Mouse (Mus musculus): ENCODE measurements at regions not wholly inside any gene's neighbourhood (a gene's known extent, or its start where the extent isn't known, plus 50 kb on each side); places are given as distances from the start of the nearest gene placed in this dataset.

GRCm38 (mm10) chr17:41830972-41831371, 484.8 kb upstream of the Ptchd4 start:
- ATAC-seq (ENCODE audit: low TSS enrichment), result peak; percentile 94
